Mouse (Mus musculus) stomach, postnatal 0 days (tissue): ENCODE measurements around the gene Zfp174.

Experiments used
- CTCF ChIP-seq: IDR thresholded peaks from 2 replicates; pipeline ENCODE4 v1.5.1; 2016; ENCODE audit warnings: antibody characterized with exemption, low read depth, mild to moderate bottlenecking, moderate library complexity
- EP300 ChIP-seq: optimal IDR thresholded peaks from 2 replicates; pipeline ENCODE3; 2016; ENCODE audit warnings: antibody characterized with exemption

DNA sequence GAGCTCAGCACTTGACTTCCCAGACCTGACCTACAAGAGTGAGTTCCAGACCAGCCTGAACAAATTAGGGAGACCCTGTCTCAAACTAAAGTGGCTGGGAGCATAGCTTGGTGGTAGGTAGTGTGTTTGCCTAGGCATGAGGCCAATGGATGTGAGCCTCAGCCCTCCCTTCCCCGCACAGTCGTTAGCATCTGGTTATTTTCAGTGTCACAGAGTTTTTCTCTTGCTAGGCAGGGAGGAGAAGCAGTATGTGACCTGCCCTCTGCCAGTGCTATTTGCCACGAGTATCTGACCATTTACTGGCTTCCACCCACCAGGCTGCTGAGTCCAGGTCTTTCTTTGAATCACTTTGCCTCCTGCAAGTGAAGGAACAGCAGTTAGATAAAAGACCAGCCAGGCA lies 46.7 kb downstream of the Zfp174 start:
- no peak for TF ChIP-seq CTCF
- no peak for TF ChIP-seq EP300
